In genomic region chr17:56831111-56831816, GRCm38 (mm10) we compare ENCODE assay signal across 8 mouse cellular contexts. TPM values are rescaled to one million over a fixed set of nuclear protein-coding genes. Genes with fewer than 3 reads are reported as not detected.
DNase-seq lines count a peak whose midpoint lies in the region; ATAC-seq and TF ChIP-seq lines count a peak whose summit lies in the region.

No protein-coding gene starts in this region.

- no peak overlapping the region for H3K27ac ChIP-seq in heart, embryonic 15.5 days
- H3K27ac ChIP-seq in liver, embryonic 14.5 days, result peak overlapping the region; percentile 9; the same call in 1 of the 2 replicates
- H3K27ac ChIP-seq in neural tube, embryonic 11.5 days (ENCODE audit: low read depth, low read length), result no peak overlapping the region
- H3K27ac ChIP-seq in stomach, postnatal 0 days (replicated peaks), result no peak overlapping the region

- H3K9ac ChIP-seq in heart, embryonic 15.5 days, result peak overlapping the region; percentile 69
- peak overlapping the region; percentile 54; the same call in 1 of the 2 replicates for H3K9ac ChIP-seq in liver, embryonic 14.5 days (replicated peaks)
- H3K9ac ChIP-seq in neural tube, embryonic 11.5 days (ENCODE audit: low read length), result peak overlapping the region; percentile 60
- peak overlapping the region; percentile 70; the same call in 1 of the 2 replicates for H3K9ac ChIP-seq in stomach, postnatal 0 days (ENCODE audit: low read length)

- peak; percentile 98 for DNase-seq in c-Kit-negative CD71-positive TER-119-positive erythroid progenitor cells, embryonic 14.5 days (ENCODE audit: low read depth, low spot score)
- peak; percentile 87 for DNase-seq in fibroblast of lung, adult 2 months (ENCODE audit: low read depth)
- peak; percentile 99 for DNase-seq in kidney, postnatal 25 days
- peak; percentile 98 for DNase-seq in liver, embryonic 14.5 days (ENCODE audit: low read depth in 3 of 3, low spot score in 3 of 3)
- DNase-seq in neural tube, embryonic 11.5 days (ENCODE audit: low spot score), result peak; percentile 98
- peak; percentile 99 for DNase-seq in stomach, postnatal 0 days (ENCODE audit: low spot score)

- H3K4me3 ChIP-seq in heart, embryonic 15.5 days, result peak overlapping the region; percentile 80
- H3K4me3 ChIP-seq in liver, embryonic 14.5 days (ENCODE audit: insufficient read depth in 1 of 2, low read depth in 2 of 2, low read length in 2 of 2), result peak overlapping the region; percentile 68 to 90
- peak overlapping the region; percentile 61 for H3K4me3 ChIP-seq in neural tube, embryonic 11.5 days (ENCODE audit: low read depth, low read length)
- H3K4me3 ChIP-seq in stomach, postnatal 0 days (ENCODE audit: low read depth, low read length), result peak overlapping the region; percentile 66

- TF ChIP-seq EP300 in liver, embryonic 14.5 days (IDR thresholded peaks at IDR 0.05; ENCODE audit: low read depth), result no peak
- TF ChIP-seq EP300 in stomach, postnatal 0 days (optimal IDR thresholded peaks at IDR 0.05), result no peak

- no peaks in the 10 kb centered on the region for H3K27me3 ChIP-seq in heart, embryonic 15.5 days
- H3K27me3 ChIP-seq in liver, embryonic 14.5 days (ENCODE audit: control insufficient read depth, insufficient read depth, low read length), result no peaks in the 10 kb centered on the region; the same call in 1 of the 2 replicates
- H3K27me3 ChIP-seq in neural tube, embryonic 11.5 days (ENCODE audit: control insufficient read depth, insufficient read depth, low read length), result peaks cover 12% of the 10 kb centered on the region
- H3K27me3 ChIP-seq in stomach, postnatal 0 days (ENCODE audit: control insufficient read depth, insufficient read depth, low read length), result no peaks in the 10 kb centered on the region

- peak overlapping the region; percentile 94 for H3K4me2 ChIP-seq in heart, embryonic 15.5 days
- H3K4me2 ChIP-seq in liver, embryonic 14.5 days (ENCODE audit: low read depth), result peak overlapping the region; percentile 82
- peak overlapping the region; percentile 87 for H3K4me2 ChIP-seq in neural tube, embryonic 11.5 days (ENCODE audit: low read depth)
- H3K4me2 ChIP-seq in stomach, postnatal 0 days (replicated peaks; ENCODE audit: low read depth), result peak overlapping the region; percentile 54

- peak; percentile 95 for TF ChIP-seq CTCF in liver, embryonic 14.5 days (IDR thresholded peaks at IDR 0.05; ENCODE audit: low read depth)
- peak; percentile 79 for TF ChIP-seq CTCF in stomach, postnatal 0 days (IDR thresholded peaks at IDR 0.05; ENCODE audit: low read depth)

- no peaks in the 10 kb centered on the region for H3K36me3 ChIP-seq in heart, embryonic 15.5 days
- no peaks in the 10 kb centered on the region for H3K36me3 ChIP-seq in liver, embryonic 14.5 days (replicated peaks; ENCODE audit: control insufficient read depth, insufficient read depth, low read depth)
- H3K36me3 ChIP-seq in neural tube, embryonic 11.5 days (ENCODE audit: control insufficient read depth, insufficient read depth, low read length), result no peaks in the 10 kb centered on the region
- no peaks in the 10 kb centered on the region for H3K36me3 ChIP-seq in stomach, postnatal 0 days (ENCODE audit: control insufficient read depth, insufficient read depth, low read length)

- peak; percentile 100 for ATAC-seq in CD4-positive, CD25-positive, alpha-beta regulatory T cell, adult 4 months
- peak; percentile 99 for ATAC-seq in heart, embryonic 15.5 days (replicated peaks; ENCODE audit: insufficient number of reproducible peaks, insufficient read depth, low FRiP score, low read depth)
- ATAC-seq in liver, embryonic 14.5 days (ENCODE audit: insufficient read depth), result peak; percentile 88
- ATAC-seq in neural tube, embryonic 11.5 days (ENCODE audit: insufficient read depth, low FRiP score, low TSS enrichment), result peak; percentile 98
- ATAC-seq in stomach, postnatal 0 days (ENCODE audit: low FRiP score, low TSS enrichment), result peak; percentile 98

- WGBS in heart, embryonic 15.5 days, result under 1% methylated on average over 42 of the region's 42 CpGs
- under 1% methylated on average over 42 of the region's 42 CpGs for WGBS in liver, embryonic 14.5 days (ENCODE audit: insufficient replicate concordance)
- WGBS in neural tube, embryonic 11.5 days, result 0% methylated on average over 39 of the region's 42 CpGs
- under 1% methylated on average over 34 of the region's 42 CpGs for WGBS in stomach, postnatal 0 days

- no peaks in the 10 kb centered on the region for H3K9me3 ChIP-seq in heart, embryonic 15.5 days (replicated peaks)
- no peaks in the 10 kb centered on the region for H3K9me3 ChIP-seq in liver, embryonic 14.5 days (ENCODE audit: control insufficient read depth, low read length)
- H3K9me3 ChIP-seq in neural tube, embryonic 11.5 days (ENCODE audit: control insufficient read depth, low read length), result no peaks in the 10 kb centered on the region
- no peaks in the 10 kb centered on the region for H3K9me3 ChIP-seq in stomach, postnatal 0 days (ENCODE audit: control insufficient read depth, low read length)

- peaks cover 21% of the 10 kb centered on the region for H3K4me1 ChIP-seq in heart, embryonic 15.5 days (replicated peaks)
- H3K4me1 ChIP-seq in liver, embryonic 14.5 days (replicated peaks; ENCODE audit: control insufficient read depth in 2 of 2, insufficient read depth in 2 of 2, low read length in 1 of 2), result peaks cover 37 to 41% of the 10 kb centered on the region in 2 experiments
- peaks cover 7% of the 10 kb centered on the region for H3K4me1 ChIP-seq in neural tube, embryonic 11.5 days (ENCODE audit: control insufficient read depth, insufficient read depth, low read length)
- 0 out of 2 replicates have a peak, but pooled peaks cover 3% of the 10 kb centered on the region for H3K4me1 ChIP-seq in stomach, postnatal 0 days (replicated peaks; ENCODE audit: control insufficient read depth, insufficient read depth)

RNA-seq across cellular contexts. Expression of gene Rfx2, which starts 0.5 kb away (rescaled TPM):
- 1 to 10 TPM; 1.2 to 2.1 TPM for polyA plus RNA-seq in CD4-positive, CD25-positive, alpha-beta regulatory T cell, adult 4 months (2017; shearing (Covaris generic))
- polyA plus RNA-seq in heart, embryonic 15.5 days (2015; fragmentation: Nextera tagmentation; extraction: Ambion mirVana), result 4.8 and 6.3 TPM in 2 replicates
- 10.7 and 12.6 TPM in 2 replicates for polyA plus RNA-seq in liver, embryonic 14.5 days (2012; rRNA removed)
- polyA plus RNA-seq in liver, embryonic 14.5 days (2014; fragmentation: Nextera tagmentation; extraction: Ambion mirVana), result 6.8 and 8.5 TPM in 2 replicates
- polyA plus RNA-seq in neural tube, embryonic 11.5 days (2014; fragmentation: Nextera tagmentation; extraction: Ambion mirVana), result 3.9 and 4.9 TPM in 2 replicates
- polyA plus RNA-seq in stomach, postnatal 0 days (2015; fragmentation: Nextera tagmentation; extraction: Ambion mirVana), result 3.2 and 3.3 TPM in 2 replicates

RNA-seq across cellular contexts. Expression of gene Acsbg2, which starts 43.0 kb away (rescaled TPM):
- under 1 TPM in 1 of 2 experiments, not detected in 1; 0.12 TPM for polyA plus RNA-seq in CD4-positive, CD25-positive, alpha-beta regulatory T cell, adult 4 months (2017; shearing (Covaris generic))
- polyA plus RNA-seq in heart, embryonic 15.5 days (2015; fragmentation: Nextera tagmentation; extraction: Ambion mirVana), result not detected in 2 replicates
- not detected in 2 replicates for polyA plus RNA-seq in liver, embryonic 14.5 days (2012; rRNA removed)
- not detected in 2 replicates for polyA plus RNA-seq in liver, embryonic 14.5 days (2014; fragmentation: Nextera tagmentation; extraction: Ambion mirVana)
- polyA plus RNA-seq in neural tube, embryonic 11.5 days (2014; fragmentation: Nextera tagmentation; extraction: Ambion mirVana), result not detected in 2 replicates
- polyA plus RNA-seq in stomach, postnatal 0 days (2015; fragmentation: Nextera tagmentation; extraction: Ambion mirVana), result 0.04 TPM in 1 of 2 replicates, not detected in the other

RNA-seq across cellular contexts. Expression of gene 1700061G19Rik, which starts 44.0 kb away (rescaled TPM):
- polyA plus RNA-seq in CD4-positive, CD25-positive, alpha-beta regulatory T cell, adult 4 months (2017; shearing (Covaris generic)), result under 1 TPM in 1 of 2 experiments, not detected in 1; 0.31 TPM
- polyA plus RNA-seq in heart, embryonic 15.5 days (2015; fragmentation: Nextera tagmentation; extraction: Ambion mirVana), result 0.30 and 0.43 TPM in 2 replicates
- polyA plus RNA-seq in liver, embryonic 14.5 days (2012; rRNA removed), result 0.02 TPM in 1 of 2 replicates, not detected in the other
- 0.05 TPM in 1 of 2 replicates, not detected in the other for polyA plus RNA-seq in liver, embryonic 14.5 days (2014; fragmentation: Nextera tagmentation; extraction: Ambion mirVana)
- 0.25 and 0.41 TPM in 2 replicates for polyA plus RNA-seq in neural tube, embryonic 11.5 days (2014; fragmentation: Nextera tagmentation; extraction: Ambion mirVana)
- 1.0 and 1.4 TPM in 2 replicates for polyA plus RNA-seq in stomach, postnatal 0 days (2015; fragmentation: Nextera tagmentation; extraction: Ambion mirVana)
